Mouse (Mus musculus) lung, embryonic 16.5 days (tissue): ENCODE results near the gene Gm10181. TPM values are rescaled to one million over a fixed set of nuclear protein-coding genes. Genes with fewer than 3 reads are reported as not detected.
"Not testable (repeated sequence)": the region's sequence is repeated elsewhere in the genome, so short reads cannot be mapped to it uniquely, and the experiment has no call there.

Experiments
- ATAC-seq: fragments of 200-750 bp; cut with Nextera tagmentation; 2 replicates; pipeline ENCODE4 v1.8.0; 2017; ENCODE audit warnings: low read depth, mild to moderate bottlenecking, moderate library complexity
- H3K27ac ChIP-seq: fragments of 300-500 bp; sonication (generic); 2 replicates; pipeline ENCODE4 v1.5.1; 2014; ENCODE audit warnings: mild to moderate bottlenecking, control low read depth, low read length
- H3K27me3 ChIP-seq: fragments of 300-500 bp; sonication (generic); 2 replicates; pipeline ENCODE4 v1.6.1; 2014; ENCODE audit warnings: low read depth, low read length, mixed read lengths; ENCODE audit not compliant: control insufficient read depth, insufficient read depth
- H3K36me3 ChIP-seq: fragments of 300-500 bp; sonication (generic); 2 replicates; pipeline ENCODE4 v1.6.1; 2014; ENCODE audit warnings: low read length; ENCODE audit not compliant: control insufficient read depth, insufficient read depth
- H3K4me1 ChIP-seq: fragments of 300-500 bp; sonication (generic); replicated peaks from 2 replicates; pipeline ENCODE4 v1.6.1; 2014; ENCODE audit warnings: low read length, mixed read lengths; ENCODE audit not compliant: control insufficient read depth, insufficient read depth
- H3K4me2 ChIP-seq: fragments of 300-500 bp; sonication (generic); 2 replicates; pipeline ENCODE4 v1.6.1; 2014; ENCODE audit warnings: low read depth, low read length, control low read depth
- H3K4me3 ChIP-seq: fragments of 300-500 bp; sonication (generic); 2 replicates; pipeline ENCODE4 v1.5.1; 2014; ENCODE audit warnings: mild to moderate bottlenecking, low read length, control low read depth
- H3K9ac ChIP-seq: fragments of 300-500 bp; sonication (generic); 2 replicates; pipeline ENCODE4 v1.6.1; 2014; ENCODE audit warnings: low read length, control low read depth
- H3K9me3 ChIP-seq: fragments of 300-500 bp; sonication (generic); 2 replicates; pipeline ENCODE4 v1.6.1; 2016; ENCODE audit warnings: low read length; ENCODE audit not compliant: control insufficient read depth
- WGBS: fragments of 180-500 bp; shearing (Covaris S2); extraction: QIAGEN DNeasy Blood & Tissue Kit; methylation state at CpG from one replicate; pipeline ENCODE4 v1.1.7; 2014; 5-methylcytosine and 5-hydroxymethylcytosine counted together
- polyA plus RNA-seq: library from polyadenylated mRNA; unstranded; fragments of >200 nt; fragmentation: Nextera tagmentation; extraction: Ambion mirVana; gene quantifications from 2 replicates; pipeline ENCODE4 v1.2.1, GENCODE M21; 2015

Gm10181 gene
- polyA plus RNA-seq, 1 experiment from 2014 or later = not detected

DNA sequence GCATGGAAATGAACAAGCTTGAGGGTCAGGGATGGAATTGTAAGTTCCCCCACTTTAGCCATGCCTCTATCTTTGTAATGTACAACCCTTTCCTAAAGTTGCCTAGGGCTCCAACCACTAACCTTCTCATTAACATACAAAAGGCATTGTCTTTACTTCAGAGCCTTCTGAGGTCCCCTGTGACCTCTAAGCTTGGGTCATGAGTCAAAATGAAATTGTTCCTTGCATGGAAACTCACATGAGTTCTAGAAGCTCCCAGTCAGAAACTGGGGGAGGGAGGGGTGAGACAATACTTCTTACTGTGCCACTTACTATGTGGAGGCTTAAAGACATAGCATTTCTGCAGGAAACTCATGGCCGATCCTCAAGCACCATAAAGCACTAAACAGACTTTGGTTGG, 16.6 kb upstream of the Gm10181 start:
- Histone ChIP-seq H3K27ac (no peak overlapping the region), H3K4me2 (no peak overlapping the region), H3K9me3 (no peaks in the 10 kb centered on the region), H3K4me3 (no peak overlapping the region), H3K27me3 (no peaks in the 10 kb centered on the region), H3K36me3 (no peaks in the 10 kb centered on the region), H3K4me1 (peaks cover 9% of the 10 kb centered on the region), H3K9ac (no peak overlapping the region)
- WGBS = 93% methylated on average over 1 of the region's 1 CpGs
- ATAC-seq = no peak

DNA sequence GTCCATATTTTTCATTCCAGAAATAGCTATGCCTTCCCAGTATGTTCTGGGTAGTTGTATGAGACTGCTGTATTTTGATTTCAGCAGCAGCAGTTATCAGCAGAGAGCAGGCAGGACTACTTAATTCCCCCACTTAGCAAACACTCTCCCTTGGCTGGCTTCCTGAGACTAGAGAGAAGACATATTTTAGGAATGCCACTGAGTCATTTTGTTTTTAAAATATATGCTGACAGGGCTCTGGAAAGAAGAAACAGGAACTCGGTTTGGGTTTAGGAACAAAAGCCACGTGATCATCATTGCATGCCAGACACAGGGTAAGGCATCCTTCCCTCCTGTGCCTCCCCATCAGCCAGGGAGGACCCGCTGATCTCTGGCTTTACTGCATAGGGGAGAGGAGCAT, 13.2 kb upstream of the Gm10181 start:
- 0 out of 2 replicates have a peak overlapping the region, but pooled peaks have one; percentile 28 for H3K9ac ChIP-seq
- no peak overlapping the region for H3K4me3 ChIP-seq
- peak; percentile 89 for ATAC-seq
- 24% methylated on average over 3 of the region's 3 CpGs for WGBS
- peaks cover 9% of the 10 kb centered on the region for H3K4me1 ChIP-seq
- peak overlapping the region; percentile 59 for H3K27ac ChIP-seq
- H3K36me3 ChIP-seq = no peaks in the 10 kb centered on the region
- no peaks in the 10 kb centered on the region for H3K27me3 ChIP-seq
- no peak overlapping the region for H3K4me2 ChIP-seq
- no peaks in the 10 kb centered on the region for H3K9me3 ChIP-seq

DNA sequence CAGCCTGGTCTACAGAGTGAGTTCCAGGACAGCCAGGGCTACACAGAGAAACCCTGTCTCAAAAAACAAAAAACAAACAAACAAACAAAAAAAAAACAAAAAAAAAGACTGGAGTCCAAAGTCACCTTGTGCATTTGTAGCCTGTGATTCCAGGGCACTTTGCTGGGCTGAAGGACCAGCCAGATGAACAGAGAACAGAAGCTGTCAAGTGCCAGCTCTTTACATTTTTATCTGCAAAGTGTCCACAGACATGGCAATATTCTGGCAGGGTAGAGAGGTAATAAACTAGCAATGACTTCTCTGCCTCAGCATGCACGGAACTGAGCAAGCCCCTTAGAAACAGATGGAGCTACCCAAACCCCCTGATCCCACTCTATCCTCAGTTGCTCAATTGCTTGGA, 12.7 kb upstream of the Gm10181 start:
- Histone ChIP-seq H3K9ac (no peak overlapping the region), H3K27ac (no peak overlapping the region), H3K36me3 (no peaks in the 10 kb centered on the region), H3K4me3 (no peak overlapping the region), H3K27me3 (no peaks in the 10 kb centered on the region), H3K4me1 (peaks cover 9% of the 10 kb centered on the region), H3K9me3 (no peaks in the 10 kb centered on the region), H3K4me2 (no peak overlapping the region)
- WGBS = 38% methylated on average over 1 of the region's 1 CpGs
- 0 out of 2 replicates have a peak, but pooled peaks have one; percentile 2 for ATAC-seq

DNA sequence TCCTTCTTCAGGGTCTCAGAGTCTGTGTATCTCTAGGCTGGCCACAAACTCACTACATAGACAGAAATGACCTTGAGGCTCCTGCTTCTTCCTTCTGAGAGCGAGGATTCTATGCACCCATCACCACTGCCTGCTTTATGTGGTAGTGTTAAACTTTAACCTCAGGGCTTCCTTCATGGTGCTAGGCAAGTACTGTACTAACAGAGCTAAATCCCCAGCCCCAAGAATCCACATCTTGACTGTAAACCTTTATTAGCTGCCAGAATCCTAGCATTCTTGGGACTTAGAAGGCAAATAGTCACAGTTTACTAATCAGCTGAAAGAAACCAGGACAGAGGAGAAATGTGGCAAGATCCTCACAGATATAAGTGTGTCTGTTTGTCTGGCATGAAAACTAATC, 1.6 kb downstream of the Gm10181 start:
- 39% methylated on average over 1 of the region's 1 CpGs for WGBS
- H3K9me3 ChIP-seq = no peaks in the 10 kb centered on the region
- no peak overlapping the region for H3K27ac ChIP-seq
- no peak overlapping the region for H3K4me3 ChIP-seq
- H3K4me1 ChIP-seq = no peaks in the 10 kb centered on the region; the same call in 1 of the 2 replicates
- H3K4me2 ChIP-seq = no peak overlapping the region
- no peak overlapping the region for H3K9ac ChIP-seq
- ATAC-seq = 0 out of 2 replicates have a peak, but pooled peaks have one; percentile 23
- no peaks in the 10 kb centered on the region for H3K27me3 ChIP-seq
- no peaks in the 10 kb centered on the region for H3K36me3 ChIP-seq

DNA sequence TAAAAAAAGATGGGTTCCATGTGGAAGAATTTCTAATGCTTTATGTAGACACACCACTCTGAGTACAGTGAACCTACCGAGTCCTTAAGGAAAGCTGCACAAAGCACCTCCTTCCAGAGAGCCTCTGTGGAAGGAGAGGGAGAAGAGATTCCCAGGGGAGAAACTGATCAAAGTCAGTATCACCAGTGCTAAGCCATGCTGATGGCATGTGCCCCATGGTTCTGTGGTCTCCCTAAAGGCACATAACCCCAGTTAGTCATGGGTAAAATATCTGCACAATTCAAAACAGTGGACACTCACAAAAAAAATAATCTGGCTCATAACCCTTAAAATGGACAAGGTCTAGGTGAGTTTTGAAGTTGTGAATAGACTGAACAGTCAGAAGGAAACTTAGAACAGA, 13.7 kb downstream of the Gm10181 start:
- no peak for ATAC-seq
- 90% methylated on average over 1 of the region's 1 CpGs for WGBS

DNA sequence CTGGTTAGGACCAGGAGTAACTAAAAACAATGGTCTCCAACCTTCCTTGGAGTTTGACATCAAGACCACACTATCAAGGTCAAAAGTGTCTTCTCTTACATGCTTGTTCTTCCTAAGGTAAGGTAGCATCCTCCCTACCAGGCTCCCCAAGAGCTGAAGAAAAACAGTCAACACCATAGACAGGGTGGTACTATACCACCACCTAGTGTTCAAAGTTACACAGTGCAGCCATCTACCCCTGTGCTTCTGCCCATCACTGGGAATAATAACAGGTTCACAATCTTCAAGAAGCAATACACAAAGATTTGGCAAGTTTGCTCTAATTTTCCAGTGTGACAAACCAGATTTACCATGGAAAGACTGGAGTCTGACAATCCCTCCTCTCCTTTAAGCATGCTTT, 15.4 kb downstream of the Gm10181 start:
- H3K4me1 ChIP-seq = no peaks in the 10 kb centered on the region
- peaks cover 18% of the 10 kb centered on the region for H3K36me3 ChIP-seq
- no peak overlapping the region for H3K4me2 ChIP-seq
- H3K4me3 ChIP-seq = no peak overlapping the region
- H3K27ac ChIP-seq = no peak overlapping the region
- no peaks in the 10 kb centered on the region for H3K27me3 ChIP-seq
- H3K9ac ChIP-seq = no peak overlapping the region
- ATAC-seq = no peak; the same call in 1 of the 2 replicates
- H3K9me3 ChIP-seq = 0 out of 2 replicates have a peak, but pooled peaks cover 3% of the 10 kb centered on the region

More for the DNA sequence above, 13.7 kb downstream of the Gm10181 start:
- Histone ChIP-seq H3K9ac (no peak overlapping the region), H3K27me3 (no peaks in the 10 kb centered on the region), H3K4me3 (no peak overlapping the region), H3K4me2 (no peak overlapping the region), H3K4me1 (no peaks in the 10 kb centered on the region), H3K27ac (no peak overlapping the region), H3K36me3 (peaks cover 15% of the 10 kb centered on the region), H3K9me3 (0 out of 2 replicates have a peak, but pooled peaks cover 3% of the 10 kb centered on the region)

DNA sequence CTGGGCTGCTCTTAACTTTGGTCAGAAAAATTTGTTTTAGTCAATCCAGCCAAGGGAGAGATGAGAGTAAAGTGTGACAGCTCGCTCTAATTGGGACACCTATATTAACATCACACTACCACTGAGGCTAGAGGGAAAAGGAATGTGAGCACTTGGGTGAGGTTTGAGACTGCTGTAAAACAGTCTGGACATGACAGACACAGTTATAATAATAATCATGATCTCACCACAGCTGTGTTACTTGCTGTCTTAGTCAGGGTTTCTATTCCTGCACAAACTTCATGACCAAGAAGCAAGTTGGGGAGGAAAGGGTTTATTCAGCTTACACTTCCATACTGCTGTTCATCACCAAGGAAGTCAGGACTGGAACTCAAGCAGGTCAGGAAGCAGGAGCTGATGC, 34.4 kb downstream of the Gm10181 start:
- H3K9ac ChIP-seq, H3K9me3 ChIP-seq, H3K27ac ChIP-seq, H3K4me1 ChIP-seq, ATAC-seq, H3K27me3 ChIP-seq, H3K4me2 ChIP-seq, H3K4me3 ChIP-seq: not testable (repeated sequence)
- WGBS = 97% methylated on average over 1 of the region's 1 CpGs
- H3K36me3 ChIP-seq = peaks cover 10% of the 10 kb centered on the region

DNA sequence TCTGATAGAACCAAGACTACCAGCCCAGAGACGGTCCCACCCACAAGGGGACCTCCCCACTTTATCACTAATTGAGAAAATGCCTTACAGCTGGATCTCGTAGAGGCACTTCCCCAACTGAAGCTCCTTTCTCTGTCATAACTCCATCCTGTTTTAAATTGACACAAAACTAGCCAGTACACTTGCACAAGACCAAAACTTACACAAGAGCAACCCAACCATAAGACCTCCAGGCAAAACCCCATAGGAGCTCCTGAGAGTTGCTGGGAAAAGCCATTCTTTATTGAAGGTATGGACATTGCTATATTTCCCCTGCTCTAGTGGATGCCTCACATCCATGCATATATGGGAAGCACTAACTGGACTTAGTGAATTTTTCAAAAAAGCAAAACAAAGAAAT, 34.8 kb downstream of the Gm10181 start:
- no peak overlapping the region for H3K4me3 ChIP-seq
- no peaks in the 10 kb centered on the region for H3K27me3 ChIP-seq
- 83% methylated on average over 2 of the region's 2 CpGs for WGBS
- H3K27ac ChIP-seq = no peak overlapping the region
- peaks cover 10% of the 10 kb centered on the region for H3K36me3 ChIP-seq
- H3K4me1 ChIP-seq = no peaks in the 10 kb centered on the region
- H3K4me2 ChIP-seq = no peak overlapping the region
- no peak for ATAC-seq
- no peak overlapping the region for H3K9ac ChIP-seq
- H3K9me3 ChIP-seq = no peaks in the 10 kb centered on the region

DNA sequence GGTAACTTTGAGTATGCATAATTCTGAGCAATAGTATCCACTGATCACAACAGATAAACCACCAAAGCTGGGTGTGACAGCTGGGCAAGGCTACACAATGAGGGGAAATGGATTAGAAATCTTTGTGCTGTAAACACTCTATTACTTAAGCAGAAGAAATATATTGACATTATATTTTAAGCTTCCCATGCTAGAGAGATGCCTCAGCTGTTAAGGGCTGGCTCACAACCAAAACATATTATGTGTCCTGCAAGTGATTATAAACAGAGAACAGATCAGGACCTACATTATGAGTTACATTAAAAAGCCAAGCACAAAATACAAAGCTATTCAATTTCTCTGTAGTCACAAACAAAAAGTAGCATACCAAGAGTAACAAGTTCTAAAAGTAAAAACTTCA, 43.0 kb downstream of the Gm10181 start:
- no peaks in the 10 kb centered on the region for H3K4me1 ChIP-seq
- no peak overlapping the region for H3K4me3 ChIP-seq
- H3K4me2 ChIP-seq = no peak overlapping the region
- no peak overlapping the region for H3K9ac ChIP-seq
- H3K36me3 ChIP-seq = 0 out of 2 replicates have a peak, but pooled peaks cover 3% of the 10 kb centered on the region
- H3K27me3 ChIP-seq = no peaks in the 10 kb centered on the region
- H3K27ac ChIP-seq = no peak overlapping the region
- H3K9me3 ChIP-seq = no peaks in the 10 kb centered on the region
- ATAC-seq = peak; percentile 73

DNA sequence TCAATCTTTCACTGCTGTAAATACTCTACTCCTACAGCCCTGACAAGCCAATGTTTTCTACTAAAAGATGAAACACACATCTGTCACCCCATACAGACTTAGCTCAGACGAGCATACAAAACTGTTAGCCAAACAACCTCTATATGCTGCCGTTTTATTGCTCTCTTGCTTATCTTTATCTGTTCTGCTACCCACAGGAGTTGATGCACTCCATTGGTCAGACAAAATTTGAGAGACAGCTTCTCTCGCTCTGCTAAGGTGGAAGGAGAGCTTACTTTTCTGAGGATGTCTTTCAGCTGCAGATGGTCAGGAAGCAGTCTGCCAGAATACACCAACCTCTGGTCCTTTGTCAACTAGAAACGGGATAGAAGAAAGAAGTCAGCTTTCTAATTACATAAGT, 43.7 kb downstream of the Gm10181 start:
- WGBS = 53% methylated on average over 4 of the region's 4 CpGs
- no peaks in the 10 kb centered on the region for H3K27me3 ChIP-seq
- no peaks in the 10 kb centered on the region for H3K4me1 ChIP-seq
- no peak overlapping the region for H3K4me2 ChIP-seq
- no peak overlapping the region for H3K27ac ChIP-seq
- H3K4me3 ChIP-seq = no peak overlapping the region
- no peak overlapping the region for H3K9ac ChIP-seq
- no peaks in the 10 kb centered on the region for H3K9me3 ChIP-seq
- H3K36me3 ChIP-seq = 0 out of 2 replicates have a peak, but pooled peaks cover 3% of the 10 kb centered on the region
- no peak for ATAC-seq
